Mouse (Mus musculus): Measurements from ENCODE around the gene Snf8. TPM values are rescaled to one million over a fixed set of nuclear protein-coding genes. Genes with fewer than 3 reads are reported as not detected.

Gene Snf8
- polyA plus RNA-seq, 1 experiment: 155 TPM

DNA sequence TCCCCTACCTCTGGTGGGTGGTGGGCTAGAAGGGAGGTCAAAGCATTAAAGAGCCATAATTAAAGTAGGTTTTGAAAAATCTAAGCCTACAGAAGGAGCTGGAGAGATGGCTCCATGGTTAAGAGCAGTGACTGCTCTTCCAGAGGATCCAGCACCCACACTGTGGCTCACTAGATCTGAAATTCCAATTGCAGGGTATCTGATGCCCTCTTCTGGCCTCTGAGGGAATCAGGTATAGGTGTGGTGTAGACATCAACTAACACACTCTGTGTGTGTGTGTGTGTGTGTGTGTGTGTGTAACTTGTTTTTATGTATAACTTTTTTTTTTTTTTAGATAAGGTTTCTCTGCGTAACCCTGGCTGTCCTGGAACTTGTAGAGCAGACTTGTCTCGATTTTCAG, 56.4 kb downstream of the Snf8 start:
- H3K4me1 ChIP-seq (ENCODE audit: control insufficient read depth, insufficient read depth, low read length): no peaks in the 10 kb centered on the region
- no peak overlapping the region for H3K4me3 ChIP-seq (replicated peaks; ENCODE audit: control insufficient read depth, low read depth, low read length)
- WGBS: 58% methylated on average over 2 of the region's 2 CpGs
- no peak overlapping the region for H3K27ac ChIP-seq (ENCODE audit: control insufficient read depth, insufficient read depth, low read depth, low read length, poor library complexity)
- TF ChIP-seq POLR2A (IDR thresholded peaks at IDR 0.05; ENCODE audit: borderline replicate concordance, control insufficient read depth, low read depth, low read length): no peak
- TF ChIP-seq CTCF (IDR thresholded peaks at IDR 0.05; ENCODE audit: control insufficient read depth, insufficient read depth, low read length): no peak

DNA sequence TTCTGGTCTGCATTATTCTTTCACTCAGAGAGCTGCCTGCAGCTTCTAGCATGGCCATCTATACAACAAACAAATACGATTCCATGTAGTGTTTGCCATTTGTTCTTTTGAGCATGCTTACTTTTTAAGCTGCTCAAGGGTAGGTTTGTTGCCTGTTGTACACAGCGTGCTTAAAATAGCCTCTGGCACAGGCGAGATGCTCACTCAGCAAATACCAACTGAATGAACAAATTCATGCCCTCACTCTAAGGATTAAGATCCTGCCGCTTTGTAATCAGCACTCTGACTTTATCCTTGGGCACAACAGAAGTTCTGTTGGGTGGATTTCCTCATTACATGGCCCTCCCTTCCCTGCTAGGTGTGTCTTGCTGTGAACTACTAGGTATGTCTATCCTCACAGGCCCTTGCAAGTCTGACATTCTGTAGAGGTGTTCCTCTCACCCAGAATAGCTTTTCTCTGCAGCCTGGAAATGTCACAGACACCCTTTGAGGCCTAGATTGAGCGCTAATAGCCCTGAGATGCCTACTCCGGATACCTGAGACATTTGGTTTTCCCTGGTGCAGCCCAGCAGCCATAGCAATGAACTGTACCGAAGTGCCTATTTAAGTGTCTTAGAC, 58.1 kb downstream of the Snf8 start:
- TF ChIP-seq CTCF (IDR thresholded peaks at IDR 0.05; ENCODE audit: control insufficient read depth, insufficient read depth, low read length) (no peak), POLR2A (IDR thresholded peaks at IDR 0.05; ENCODE audit: borderline replicate concordance, control insufficient read depth, low read depth, low read length) (no peak)
- 42% methylated on average over 7 of the region's 7 CpGs for WGBS
- Histone ChIP-seq H3K4me1 (ENCODE audit: control insufficient read depth, insufficient read depth, low read length) (no peaks in the 10 kb centered on the region), H3K27ac (ENCODE audit: control insufficient read depth, insufficient read depth, low read depth, low read length, poor library complexity) (no peak overlapping the region), H3K4me3 (replicated peaks; ENCODE audit: control insufficient read depth, low read depth, low read length) (no peak overlapping the region)

DNA sequence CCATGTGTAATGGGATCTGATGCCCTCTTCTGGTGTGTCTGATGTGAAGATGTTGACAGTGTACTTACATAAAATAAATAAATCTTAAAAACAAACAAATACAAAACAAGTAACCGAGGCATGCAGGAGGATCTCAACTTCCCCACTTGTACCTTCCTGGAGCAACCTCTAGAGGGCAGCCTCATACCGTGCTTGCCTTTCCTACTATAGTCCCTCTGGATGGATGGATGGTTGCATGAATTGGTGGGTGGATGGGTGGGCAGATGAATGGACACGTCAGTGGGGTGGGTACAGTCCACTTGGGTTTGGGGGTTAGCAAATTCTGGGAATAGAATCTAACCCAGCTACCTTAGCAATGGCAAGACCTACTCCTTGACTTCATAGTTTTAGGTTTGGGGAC, 58.7 kb downstream of the Snf8 start:
- H3K4me3 ChIP-seq (replicated peaks; ENCODE audit: control insufficient read depth, low read depth, low read length): no peak overlapping the region
- TF ChIP-seq CTCF (IDR thresholded peaks at IDR 0.05; ENCODE audit: control insufficient read depth, insufficient read depth, low read length) (peak; percentile 89), POLR2A (IDR thresholded peaks at IDR 0.05; ENCODE audit: borderline replicate concordance, control insufficient read depth, low read depth, low read length) (no peak)
- WGBS: under 1% methylated on average over 3 of the region's 3 CpGs
- H3K27ac ChIP-seq (ENCODE audit: control insufficient read depth, insufficient read depth, low read depth, low read length, poor library complexity): no peak overlapping the region
- H3K4me1 ChIP-seq (ENCODE audit: control insufficient read depth, insufficient read depth, low read length): no peaks in the 10 kb centered on the region

Other genes with a start within 250 kb of the Snf8 start
- gene Phospho1, start 210.4 kb upstream of the Snf8 start, polyA plus RNA-seq (2011; ENCODE audit: insufficient read depth, insufficient read length, low replicate concordance, missing spikeins): 18.9 and 23.4 TPM in 2 replicates
- 38.7 and 94.0 TPM in 2 replicates for gene Gngt2, start 197.7 kb upstream of the Snf8 start, polyA plus RNA-seq (2011; ENCODE audit: insufficient read depth, insufficient read length, low replicate concordance, missing spikeins)
- gene Abi3, start 192.4 kb upstream of the Snf8 start, polyA plus RNA-seq (2011; ENCODE audit: insufficient read depth, insufficient read length, low replicate concordance, missing spikeins): 18.6 and 39.0 TPM in 2 replicates
- gene B4galnt2, start 120.0 kb upstream of the Snf8 start, polyA plus RNA-seq (2011; ENCODE audit: insufficient read depth, insufficient read length, low replicate concordance, missing spikeins): not detected in 2 replicates
- 0.11 and 19.8 TPM in 2 replicates for gene Igf2bp1, start 28.9 kb upstream of the Snf8 start, polyA plus RNA-seq (2011; ENCODE audit: insufficient read depth, insufficient read length, low replicate concordance, missing spikeins)
- not detected in 2 replicates for gene Gip, start 10.3 kb upstream of the Snf8 start, polyA plus RNA-seq (2011; ENCODE audit: insufficient read depth, insufficient read length, low replicate concordance, missing spikeins)
- 16.8 and 26.9 TPM in 2 replicates for gene Ube2z, start 30.5 kb downstream of the Snf8 start, polyA plus RNA-seq (2011; ENCODE audit: insufficient read depth, insufficient read length, low replicate concordance, missing spikeins)
- 93.8 and 117 TPM in 2 replicates for gene Atp5g1, start 40.8 kb downstream of the Snf8 start, polyA plus RNA-seq (2011; ENCODE audit: insufficient read depth, insufficient read length, low replicate concordance, missing spikeins)
- gene Calcoco2, start 77.1 kb downstream of the Snf8 start, polyA plus RNA-seq (2011; ENCODE audit: insufficient read depth, insufficient read length, low replicate concordance, missing spikeins): 7.2 TPM in 1 of 2 replicates, not detected in the other
- gene Ttll6, start 98.9 kb downstream of the Snf8 start, polyA plus RNA-seq (2011; ENCODE audit: insufficient read depth, insufficient read length, low replicate concordance, missing spikeins): not detected in 2 replicates
- gene Hoxb13, start 159.4 kb downstream of the Snf8 start, polyA plus RNA-seq (2011; ENCODE audit: insufficient read depth, insufficient read length, low replicate concordance, missing spikeins): not detected in 2 replicates
- gene Hoxb9, start 236.6 kb downstream of the Snf8 start, polyA plus RNA-seq (2011; ENCODE audit: insufficient read depth, insufficient read length, low replicate concordance, missing spikeins): 0.77 TPM in 1 of 2 replicates, not detected in the other
- 0.75 TPM in 1 of 2 replicates, not detected in the other for gene Hoxb8, start 247.0 kb downstream of the Snf8 start, polyA plus RNA-seq (2011; ENCODE audit: insufficient read depth, insufficient read length, low replicate concordance, missing spikeins)